ENCODE assay signal across 11 mouse cellular contexts in genomic region chr14:31464176-31464575, GRCm38 (mm10). TPM values are rescaled to one million over a fixed set of nuclear protein-coding genes. Genes with fewer than 3 reads are reported as not detected.
DNase-seq lines count a peak whose midpoint lies in the region; ATAC-seq and TF ChIP-seq lines count a peak whose summit lies in the region.
"Had no signal": no experiment of that assay in that cellular context is flagged by ENCODE, and none has a peak within 500 bp of the region (broad histone marks: within the 10 kb centered on the region; RNA-seq: fewer than 3 reads in every experiment).

No protein-coding gene starts in this region.

- H3K4me1 ChIP-seq in cerebellum, adult 2 months (ENCODE audit: control insufficient read depth, insufficient read depth, low read length): no peaks in the 10 kb centered on the region
- 0 out of 2 replicates have a peak, but pooled peaks cover 2% of the 10 kb centered on the region for H3K4me1 ChIP-seq in kidney, postnatal 0 days (replicated peaks; ENCODE audit: insufficient read depth, low read length)
- no peaks in the 10 kb centered on the region for H3K4me1 ChIP-seq in kidney, embryonic 14.5 days (ENCODE audit: control insufficient read depth, insufficient read depth, low read length)
- peaks cover 0 to 15% of the 10 kb centered on the region in 2 experiments; a peak in 2 of 4 replicates for H3K4me1 ChIP-seq in CH12.LX (ENCODE audit: control insufficient read depth in 1 of 2, insufficient read depth in 2 of 2)
- H3K4me1 ChIP-seq in embryonic facial prominence, embryonic 10.5 days: peaks cover 7% of the 10 kb centered on the region
- H3K4me1 ChIP-seq: megakaryocyte, embryonic 14.5 days had no signal

- H3K27me3 ChIP-seq in cerebellum, adult 2 months (ENCODE audit: control insufficient read depth, insufficient read depth, low read length): no peaks in the 10 kb centered on the region
- H3K27me3 ChIP-seq in kidney, postnatal 0 days (ENCODE audit: insufficient read depth, low read length): no peaks in the 10 kb centered on the region
- H3K27me3 ChIP-seq in kidney, embryonic 14.5 days (ENCODE audit: control insufficient read depth, insufficient read depth, low read length): no peaks in the 10 kb centered on the region
- no peaks in the 10 kb centered on the region for H3K27me3 ChIP-seq in CH12.LX (replicated peaks)
- H3K27me3 ChIP-seq in embryonic facial prominence, embryonic 10.5 days (replicated peaks; ENCODE audit: low read depth, poor library complexity, severe bottlenecking): no peaks in the 10 kb centered on the region
- H3K27me3 ChIP-seq: heart, embryonic 15.5 days had no signal

- ATAC-seq in kidney, postnatal 0 days (replicated peaks; ENCODE audit: low FRiP score, low read depth): no peak
- ATAC-seq in kidney, embryonic 14.5 days (ENCODE audit: low FRiP score, low TSS enrichment): no peak

- H3K4me2 ChIP-seq in kidney, postnatal 0 days (ENCODE audit: low read length): no peak overlapping the region
- H3K4me2 ChIP-seq in kidney, embryonic 14.5 days (replicated peaks; ENCODE audit: low read depth, low read length): no peak overlapping the region
- H3K4me2 ChIP-seq in CH12.LX (ENCODE audit: insufficient read depth, low read depth, poor library complexity, severe bottlenecking): no peak overlapping the region
- H3K4me2 ChIP-seq: heart, embryonic 15.5 days had no signal

- no peak for TF ChIP-seq EP300 in CH12.LX (IDR thresholded peaks at IDR 0.05; ENCODE audit: low read length)

- H3K9ac ChIP-seq in kidney, postnatal 0 days (ENCODE audit: low read depth, low read length): no peak overlapping the region
- H3K9ac ChIP-seq in kidney, embryonic 14.5 days (ENCODE audit: low read depth, low read length): no peak overlapping the region
- no peak overlapping the region for H3K9ac ChIP-seq in CH12.LX (ENCODE audit: insufficient read depth, low read depth)
- H3K9ac ChIP-seq: heart, embryonic 15.5 days had no signal

- TF ChIP-seq CTCF in cerebellum, adult 2 months (IDR thresholded peaks at IDR 0.05; ENCODE audit: borderline replicate concordance, insufficient read depth, low read depth, low read length): peak; percentile 43; the same call in 1 of the 2 replicates
- TF ChIP-seq CTCF in kidney, postnatal 0 days (IDR thresholded peaks at IDR 0.05; ENCODE audit: low read depth): peak; percentile 79
- TF ChIP-seq CTCF in CH12.LX (conservative IDR thresholded peaks at IDR 0.05 in 1 of 2, IDR thresholded peaks at IDR 0.05 in 1 of 2; ENCODE audit: low read depth in 2 of 2, low read length in 2 of 2): peak; percentile 26 to 68; a peak in 2 of 4 replicates

- 58% methylated on average over 8 of the region's 8 CpGs for WGBS in cerebellum, adult 2 months
- 55% methylated on average over 8 of the region's 8 CpGs for WGBS in kidney, postnatal 0 days
- 59% methylated on average over 8 of the region's 8 CpGs for WGBS in kidney, embryonic 14.5 days
- 45% methylated on average over 8 of the region's 8 CpGs for WGBS in embryonic facial prominence, embryonic 10.5 days

- no peak for TF ChIP-seq POLR2A in cerebellum, adult 2 months (IDR thresholded peaks at IDR 0.05; ENCODE audit: borderline replicate concordance, insufficient read depth, low read length)
- no peak for TF ChIP-seq POLR2A in CH12.LX (IDR thresholded peaks at IDR 0.05; ENCODE audit: low read depth, low read length)

- no peak for DNase-seq in cerebellum, adult 2 months
- no peak for DNase-seq in cerebellum, adult 9-11 months
- peak; percentile 70 for DNase-seq in kidney, postnatal 0 days (ENCODE audit: low spot score)
- no peak for DNase-seq in CH12.LX (ENCODE audit: extremely low read depth)
- DNase-seq in embryonic facial prominence, embryonic 10.5 days (ENCODE audit: low spot score): peak; percentile 20
- DNase-seq in frontal cortex, postnatal 25 days (ENCODE audit: low spot score in 2 of 2): no peak
- DNase-seq in right cerebral cortex, postnatal 10 days (ENCODE audit: low spot score in 2 of 2): no peak
- DNase-seq: thymus, postnatal 25 days had no signal

- TF ChIP-seq RAD21 in CH12.LX (IDR thresholded peaks at IDR 0.05; ENCODE audit: low read depth, low read length): peak; percentile 62

- no peaks in the 10 kb centered on the region for H3K36me3 ChIP-seq in kidney, postnatal 0 days (ENCODE audit: insufficient read depth, low read length)
- H3K36me3 ChIP-seq in kidney, embryonic 14.5 days (ENCODE audit: control insufficient read depth, insufficient read depth, low read length): no peaks in the 10 kb centered on the region
- no peaks in the 10 kb centered on the region for H3K36me3 ChIP-seq in CH12.LX (replicated peaks in 1 of 2; ENCODE audit: control insufficient read depth in 1 of 2, insufficient read depth in 1 of 2, low read length in 1 of 2)
- no peaks in the 10 kb centered on the region for H3K36me3 ChIP-seq in embryonic facial prominence, embryonic 10.5 days (replicated peaks)
- H3K36me3 ChIP-seq: heart, embryonic 15.5 days had no signal

- H3K9me3 ChIP-seq in kidney, postnatal 0 days (replicated peaks; ENCODE audit: low read length): no peaks in the 10 kb centered on the region
- H3K9me3 ChIP-seq in kidney, embryonic 14.5 days (ENCODE audit: control insufficient read depth, low read length): no peaks in the 10 kb centered on the region
- H3K9me3 ChIP-seq in CH12.LX (replicated peaks; ENCODE audit: low read length): peaks cover 3% of the 10 kb centered on the region
- no peaks in the 10 kb centered on the region for H3K9me3 ChIP-seq in embryonic facial prominence, embryonic 10.5 days
- H3K9me3 ChIP-seq: heart, embryonic 15.5 days; megakaryocyte, embryonic 14.5 days had no signal

- dilution Hi-C loops in CH12.LX (cut with MboI; ENCODE audit: extremely low pct_ligation_motif_present, extremely low pct_unique_long_range_greater_than_20kb, low sequenced_read_pairs): loop anchor here (25.0 kb wide), 1 partner anchor 102 kb away; no protein-coding TSS in a partner anchor

- H3K79me2 ChIP-seq in CH12.LX (replicated peaks; ENCODE audit: control insufficient read depth, extremely low read depth, insufficient read depth, poor library complexity, severe bottlenecking): no peaks in the 10 kb centered on the region

- no peak overlapping the region for H3K27ac ChIP-seq in cerebellum, adult 2 months (ENCODE audit: insufficient read depth, low read length)
- no peak overlapping the region for H3K27ac ChIP-seq in kidney, postnatal 0 days
- no peak overlapping the region for H3K27ac ChIP-seq in kidney, embryonic 14.5 days (ENCODE audit: low read depth, low read length)
- H3K27ac ChIP-seq in CH12.LX (ENCODE audit: insufficient read depth, low read depth): no peak overlapping the region
- H3K27ac ChIP-seq in embryonic facial prominence, embryonic 10.5 days (replicated peaks): no peak overlapping the region
- H3K27ac ChIP-seq: heart, embryonic 15.5 days had no signal

- no peak overlapping the region for H3K4me3 ChIP-seq in cerebellum, adult 2 months (replicated peaks; ENCODE audit: insufficient read depth, low read depth, low read length)
- no peak overlapping the region for H3K4me3 ChIP-seq in kidney, postnatal 0 days (replicated peaks; ENCODE audit: low read depth, low read length)
- no peak overlapping the region for H3K4me3 ChIP-seq in kidney, embryonic 14.5 days (ENCODE audit: low read length)
- H3K4me3 ChIP-seq in CH12.LX (replicated peaks in 1 of 3; ENCODE audit: low read depth in 2 of 3, low read length in 2 of 3, poor library complexity in 1 of 3): no peak overlapping the region
- no peak overlapping the region for H3K4me3 ChIP-seq in embryonic facial prominence, embryonic 10.5 days
- H3K4me3 ChIP-seq: heart, embryonic 15.5 days; megakaryocyte, embryonic 14.5 days had no signal

- in situ Hi-C loops in CH12.LX (cut with MboI; ENCODE audit: low pct_ligation_motif_present, low pct_unique_long_range_greater_than_20kb, low sequenced_read_pairs): loop anchor here (5.0 kb wide), 2 partner anchors 77 to 192 kb away; no protein-coding TSS in a partner anchor

TF ChIP-seq in CH12.LX, 34 proteins besides CTCF, POLR2A, EP300 and RAD21:
- TF ChIP-seq NRF1 (IDR thresholded peaks at IDR 0.05; ENCODE audit: low read depth, low read length) (no peak), PAX5 (IDR thresholded peaks at IDR 0.05; ENCODE audit: low read length) (no peak), MAZ (IDR thresholded peaks at IDR 0.05; ENCODE audit: low read depth, low read length) (no peak), ZC3H11A (IDR thresholded peaks at IDR 0.05; ENCODE audit: low read depth, low read length) (0 out of 2 replicates have a peak, but pooled peaks have one; percentile 2), E2F4 (IDR thresholded peaks at IDR 0.05; ENCODE audit: insufficient replicate concordance, low read depth, low read length) (no peak), SMC3 (IDR thresholded peaks at IDR 0.05; ENCODE audit: low read depth, low read length) (peak; percentile 64), ZNF384 (IDR thresholded peaks at IDR 0.05; ENCODE audit: low read depth, low read length) (peak; percentile 94)
TF ChIP-seq in CH12.LX: peak in this region for 3.

RNA-seq across cellular contexts. Expression of gene Sh3bp5, which starts 28.3 kb away (rescaled TPM):
- polyA plus RNA-seq in cerebellum, adult 2 months (2012; rRNA removed): 72.9 and 77.1 TPM in 2 replicates
- 45.2 and 46.8 TPM in 2 replicates for polyA plus RNA-seq in kidney, postnatal 0 days (2015; fragmentation: Nextera tagmentation; extraction: Ambion mirVana)
- 6.7 and 14.3 TPM in 2 replicates for polyA plus RNA-seq in kidney, embryonic 14.5 days (2014; fragmentation: Nextera tagmentation; extraction: Ambion mirVana)
- 50.2 and 64.6 TPM in 2 replicates for total RNA-seq in CH12.LX (2012; rRNA removed)
- total RNA-seq in CH12.LX (2014; rRNA removed): 53.0 and 57.4 TPM in 2 replicates
- 158 and 164 TPM in 2 replicates for polyA plus RNA-seq in CH12.LX (2012; ENCODE audit: insufficient read length, low read depth)
- 26.3 and 30.2 TPM in 2 replicates for polyA plus RNA-seq in embryonic facial prominence, embryonic 10.5 days (2016; fragmentation: Nextera tagmentation; extraction: Ambion mirVana)

RNA-seq across cellular contexts. Expression of gene Eaf1, which starts 30.0 kb away (rescaled TPM):
- polyA plus RNA-seq in cerebellum, adult 2 months (2012; rRNA removed): 25.0 and 26.5 TPM in 2 replicates
- 14.9 and 16.0 TPM in 2 replicates for polyA plus RNA-seq in kidney, postnatal 0 days (2015; fragmentation: Nextera tagmentation; extraction: Ambion mirVana)
- 14.7 and 29.0 TPM in 2 replicates for polyA plus RNA-seq in kidney, embryonic 14.5 days (2014; fragmentation: Nextera tagmentation; extraction: Ambion mirVana)
- total RNA-seq in CH12.LX (2012; rRNA removed): 25.2 and 29.1 TPM in 2 replicates
- total RNA-seq in CH12.LX (2014; rRNA removed): 27.5 and 29.4 TPM in 2 replicates
- 38.7 and 39.9 TPM in 2 replicates for polyA plus RNA-seq in CH12.LX (2012; ENCODE audit: insufficient read length, low read depth)
- polyA plus RNA-seq in embryonic facial prominence, embryonic 10.5 days (2016; fragmentation: Nextera tagmentation; extraction: Ambion mirVana): 32.6 and 35.8 TPM in 2 replicates

RNA-seq across cellular contexts. Expression of gene Mettl6, which starts 30.7 kb away (rescaled TPM):
- 22.8 and 23.6 TPM in 2 replicates for polyA plus RNA-seq in cerebellum, adult 2 months (2012; rRNA removed)
- polyA plus RNA-seq in kidney, postnatal 0 days (2015; fragmentation: Nextera tagmentation; extraction: Ambion mirVana): 43.9 and 51.6 TPM in 2 replicates
- polyA plus RNA-seq in kidney, embryonic 14.5 days (2014; fragmentation: Nextera tagmentation; extraction: Ambion mirVana): 56.0 and 62.4 TPM in 2 replicates
- total RNA-seq in CH12.LX (2012; rRNA removed) (36.2 and 38.2 TPM in 2 replicates), CH12.LX (2014; rRNA removed) (122 and 142 TPM in 2 replicates)
- polyA plus RNA-seq in CH12.LX (2012; ENCODE audit: insufficient read length, low read depth): 63.2 and 69.8 TPM in 2 replicates
- 79.1 and 86.2 TPM in 2 replicates for polyA plus RNA-seq in embryonic facial prominence, embryonic 10.5 days (2016; fragmentation: Nextera tagmentation; extraction: Ambion mirVana)

Comparison
In these comparisons a context has a peak if more than half of its experiments do, and no peak if none do; other contexts are left out.
1. DNase-seq: peak in kidney, postnatal 0 days (single experiment) and embryonic facial prominence, embryonic 10.5 days (single experiment); none in cerebellum, adult 2 months (0 of 2), cerebellum, adult 9-11 months (single experiment), CH12.LX (single experiment), frontal cortex, postnatal 25 days (0 of 2) and right cerebral cortex, postnatal 10 days (0 of 2).
2. Peak in every context shown above with its lines, with median percentiles within 50 percentile points of each other: CTCF ChIP-seq.